Mouse (Mus musculus) NIH3T3 (cell line): ENCODE data around the gene Clec14a.
"Not testable (repeated sequence)": the region's sequence is repeated elsewhere in the genome, so short reads cannot be mapped to it uniquely, and the experiment has no call there.

Experiments used
- DNase-seq: peaks from one replicate; pipeline ENCODE4 v3.0.0-alpha.2; 2012; ENCODE audit warnings: low read depth

Clec14a gene

DNA sequence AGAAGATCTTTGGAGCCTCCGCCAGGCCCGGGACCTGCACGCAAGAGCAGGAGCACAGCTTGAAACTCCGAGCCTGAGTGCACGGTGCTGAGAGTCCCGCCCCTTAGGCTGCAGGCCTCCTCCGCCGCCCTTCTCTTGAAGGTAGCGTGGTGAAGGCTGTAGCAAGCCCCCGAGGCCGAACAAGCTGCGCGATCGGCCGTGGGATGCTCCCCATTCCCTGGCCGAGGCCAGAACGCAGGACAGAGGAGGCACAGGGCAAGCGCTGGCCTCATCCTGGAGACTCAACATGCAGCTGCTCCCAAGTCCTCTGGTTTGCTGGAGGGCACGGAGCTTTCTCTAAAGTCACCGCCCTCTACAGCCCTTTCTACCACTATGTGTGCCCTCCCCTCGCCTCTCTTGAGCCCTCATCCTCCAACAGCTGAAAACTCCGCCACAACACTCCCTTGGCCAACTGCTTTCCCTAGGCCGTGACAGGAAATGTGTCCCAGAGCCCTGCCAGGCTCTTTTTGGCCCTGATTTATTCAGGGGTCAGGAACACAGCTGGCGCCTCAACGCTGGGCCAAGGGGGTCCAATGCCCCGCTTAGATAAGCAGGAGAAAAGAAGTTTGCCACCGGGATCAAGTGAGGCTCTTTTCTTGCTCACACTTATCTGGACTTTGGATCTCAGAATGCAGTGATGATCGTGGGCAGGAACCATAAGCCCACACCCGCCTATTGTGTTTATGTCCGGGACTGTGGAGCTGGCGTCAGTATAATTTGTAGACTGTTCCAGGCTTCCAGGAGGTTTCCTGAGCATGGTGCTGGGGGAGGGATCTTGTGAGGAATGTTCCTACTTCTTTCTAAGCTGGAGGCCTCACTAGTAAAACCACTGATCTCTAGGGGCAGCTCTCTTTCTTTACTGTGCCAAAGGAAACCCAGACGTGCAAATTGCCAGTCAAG, at the start of gene Clec14a:
TSS of gene Clec14a (minus strand) at position 728 of the 939 bp plus-strand sequence.
- peak; percentile 2 for DNase-seq

GRCm38 (mm10) chr12:58307835-58308234, 38.7 kb upstream of the Clec14a start:
- no peak for DNase-seq

GRCm38 (mm10) chr12:58306402-58306801, 37.3 kb upstream of the Clec14a start:
- DNase-seq, result not testable (repeated sequence)

GRCm38 (mm10) chr12:58305567-58305966, 36.5 kb upstream of the Clec14a start:
- DNase-seq, result no peak

DNA sequence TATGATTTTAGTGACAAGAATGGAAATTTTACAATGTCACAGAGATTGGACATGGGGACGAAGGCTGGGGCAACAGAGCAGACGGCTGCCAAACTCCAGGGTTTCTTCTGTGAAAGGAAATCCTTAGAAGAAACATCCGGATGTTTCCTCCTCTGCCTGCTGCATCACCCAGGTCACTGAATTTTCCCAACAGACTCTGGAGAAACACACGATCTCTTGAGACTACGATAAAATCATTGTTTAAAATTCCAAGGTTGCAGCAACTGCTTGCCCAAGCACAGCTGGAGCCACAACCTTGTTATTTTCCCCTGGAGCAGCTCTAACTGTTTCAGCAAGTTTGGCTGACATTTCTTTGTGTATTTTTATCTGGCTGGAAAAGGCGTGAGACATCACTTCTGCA, 27.9 kb upstream of the Clec14a start:
- DNase-seq, result no peak

DNA sequence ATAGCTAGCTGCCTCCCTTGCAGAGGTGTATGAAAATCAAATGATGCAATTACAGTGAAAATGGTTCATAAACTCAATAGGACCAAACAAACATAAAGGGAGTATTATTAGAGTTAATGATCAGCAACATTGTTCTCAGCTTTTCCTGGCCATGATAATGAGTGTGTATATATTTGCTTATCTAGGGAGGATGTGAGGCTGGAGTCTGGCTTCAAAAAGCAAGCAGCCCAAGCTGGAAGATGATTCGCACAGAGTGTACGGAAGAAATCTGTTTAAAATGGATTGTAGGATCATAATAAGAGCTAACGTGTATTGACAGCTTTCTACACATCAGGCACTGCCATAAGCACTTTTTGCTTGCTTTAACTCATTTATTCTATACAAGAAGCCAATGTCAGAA, 16.8 kb upstream of the Clec14a start:
- no peak for DNase-seq

DNA sequence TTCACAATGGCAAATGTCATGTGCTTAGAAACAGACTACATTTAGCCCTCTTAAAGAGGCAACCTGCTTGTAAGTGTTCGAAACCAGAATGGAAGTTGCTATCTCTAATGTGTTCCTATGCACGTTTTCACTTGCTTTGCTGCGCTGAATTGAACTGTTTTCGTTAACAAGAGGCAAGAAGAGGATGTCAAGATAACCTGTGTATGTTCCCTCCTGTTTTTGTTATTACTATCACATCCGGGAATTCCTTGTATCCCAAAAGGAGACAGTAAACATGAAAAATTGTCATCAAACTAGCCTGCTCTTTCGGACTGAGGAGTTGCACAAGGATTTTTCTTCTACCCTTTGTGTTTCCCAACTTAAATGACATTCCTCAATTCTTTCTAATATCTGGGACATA, 1.4 kb upstream of the Clec14a start:
- no peak for DNase-seq

DNA sequence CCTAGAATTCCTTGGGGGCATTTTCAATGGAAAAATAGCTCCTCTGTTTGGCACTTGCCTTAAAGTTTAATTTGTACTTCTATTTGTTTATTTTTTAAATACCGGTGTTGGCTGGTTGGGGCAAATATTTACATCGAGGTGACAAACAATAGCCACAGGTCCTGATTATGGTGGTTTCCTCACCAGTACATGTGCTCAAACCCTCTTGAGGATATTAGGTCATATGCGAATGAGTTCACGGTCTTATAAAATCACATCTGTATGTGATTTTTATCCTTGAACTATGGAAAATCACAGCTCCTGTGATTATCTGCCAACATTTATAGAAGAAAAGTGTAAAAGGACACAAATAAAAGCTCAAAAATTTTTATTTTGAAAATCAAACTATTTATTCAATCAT, 415 bp upstream of the Clec14a start:
- DNase-seq, result no peak

GRCm38 (mm10) chr12:58268186-58268562, 916 bp downstream of the Clec14a start:
- no peak for DNase-seq

- no peak for DNase-seq
These were observed 1.3 kb downstream of the Clec14a start for GRCm38 (mm10) chr12:58267779-58268178.

DNA sequence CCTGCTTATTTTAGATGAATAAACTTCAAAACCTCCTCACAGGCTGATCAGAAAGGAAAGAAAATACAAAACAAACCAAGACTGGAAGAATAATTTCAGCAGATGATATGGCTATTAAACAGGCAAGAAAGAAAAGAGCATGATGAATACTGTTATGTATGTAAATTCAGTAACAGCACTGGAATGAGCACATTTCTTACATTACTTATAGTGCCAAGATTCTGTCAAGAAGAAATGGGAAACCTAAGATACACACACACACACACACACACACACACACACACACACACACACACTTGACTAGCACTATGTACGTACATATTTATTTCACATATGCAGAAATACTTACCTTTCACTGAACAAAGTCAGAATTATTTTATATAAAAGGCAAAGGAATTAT, 17.2 kb downstream of the Clec14a start:
- no peak for DNase-seq

DNA sequence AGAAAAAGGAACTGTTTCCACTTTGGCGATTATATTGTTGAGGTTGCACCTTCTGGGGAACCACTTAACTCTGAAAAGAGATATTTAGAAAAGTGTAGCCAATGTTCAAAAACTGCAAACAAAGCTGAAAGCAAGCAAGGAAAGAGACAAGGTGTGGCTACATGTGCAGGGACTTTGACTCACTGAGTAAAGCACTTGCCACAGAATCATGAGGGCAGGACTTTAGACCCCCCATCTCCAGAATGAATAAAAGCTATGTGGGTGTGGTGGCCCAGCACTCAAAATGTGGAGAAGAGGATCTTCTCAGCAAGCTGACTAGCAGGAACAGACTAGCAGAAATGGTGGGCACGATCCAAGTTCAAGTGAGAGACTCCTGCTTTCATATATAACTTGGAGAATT, 36.6 kb downstream of the Clec14a start:
- no peak for DNase-seq

DNA sequence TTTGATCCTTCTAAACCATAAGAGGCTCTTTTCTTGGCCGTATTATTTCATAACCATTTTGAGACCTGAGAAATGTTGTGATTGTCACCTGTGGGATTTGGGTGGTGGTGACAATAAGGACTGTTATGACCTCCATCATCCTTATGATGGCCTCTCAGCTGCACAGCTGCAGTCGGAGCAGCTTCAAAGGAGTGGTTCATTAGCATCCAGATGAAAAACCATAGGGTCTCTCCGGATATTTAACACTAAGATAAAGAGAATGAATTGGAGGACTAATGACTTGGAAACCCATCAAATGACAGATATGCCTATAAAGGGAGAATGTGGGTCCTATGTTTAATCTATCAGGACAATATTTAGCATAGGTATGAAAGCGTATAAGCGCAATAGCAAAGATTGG, 43.4 kb downstream of the Clec14a start:
- DNase-seq, result no peak

DNA sequence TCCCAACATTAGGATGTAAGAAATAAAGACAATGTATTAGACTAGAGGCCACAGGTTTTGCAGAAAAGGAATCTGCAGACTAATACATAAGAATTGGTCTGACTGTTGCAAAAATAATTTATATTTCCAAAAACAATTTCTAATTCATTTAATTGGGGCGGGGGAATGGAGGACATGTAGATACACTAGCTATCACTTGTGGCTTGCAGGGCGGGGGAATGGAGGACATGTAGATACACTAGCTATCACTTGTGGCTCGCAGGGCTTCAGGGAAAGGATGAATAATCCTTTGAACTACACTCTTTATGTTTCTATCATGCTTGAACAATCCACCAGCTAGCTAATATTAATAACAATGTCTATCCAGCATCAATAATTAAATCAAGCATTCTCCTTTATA, 50.0 kb downstream of the Clec14a start:
- peak; percentile 5 for DNase-seq

DNA sequence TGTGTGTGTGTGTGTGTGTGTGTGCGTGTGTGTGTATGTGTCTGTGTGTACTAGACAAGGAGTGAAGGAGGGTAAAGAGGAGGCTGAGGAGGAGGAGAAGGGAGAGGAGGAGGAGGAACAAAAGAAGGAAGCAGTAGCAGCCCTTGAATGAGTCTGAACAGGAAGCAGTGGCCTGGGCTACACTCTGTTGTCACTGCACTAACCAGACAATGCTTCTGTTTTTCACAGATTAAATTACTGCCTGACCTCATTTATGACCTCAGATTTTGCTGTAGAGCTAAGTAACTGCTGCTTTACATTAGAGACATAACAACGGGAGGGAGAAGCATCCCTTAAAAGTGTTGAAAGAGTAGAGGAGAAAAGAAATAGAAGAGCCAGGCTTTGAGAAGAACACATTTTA, 52.9 kb downstream of the Clec14a start:
- DNase-seq, result no peak
